Mouse (Mus musculus) adrenal gland, adult 8-10 months (tissue): Measurements from ENCODE around the gene Tmem108. TPM values are rescaled to one million over a fixed set of nuclear protein-coding genes. Genes with fewer than 3 reads are reported as not detected.
A peak's percentile ranks its signal among the peaks of the same experiment; 100 is the strongest.

Experiments used
- DNase-seq: peaks from one replicate; pipeline ENCODE4 v3.0.0; 2022
- total RNA-seq, 4 experiments: library from RNA; stranded (reverse); gene quantifications; 2 replicates each; pipeline ENCODE4 v1.2.4; 2022

Tmem108 gene
- 1 to 10 TPM; 3.8 to 6.5 (median 5.1) TPM for total RNA-seq

DNA sequence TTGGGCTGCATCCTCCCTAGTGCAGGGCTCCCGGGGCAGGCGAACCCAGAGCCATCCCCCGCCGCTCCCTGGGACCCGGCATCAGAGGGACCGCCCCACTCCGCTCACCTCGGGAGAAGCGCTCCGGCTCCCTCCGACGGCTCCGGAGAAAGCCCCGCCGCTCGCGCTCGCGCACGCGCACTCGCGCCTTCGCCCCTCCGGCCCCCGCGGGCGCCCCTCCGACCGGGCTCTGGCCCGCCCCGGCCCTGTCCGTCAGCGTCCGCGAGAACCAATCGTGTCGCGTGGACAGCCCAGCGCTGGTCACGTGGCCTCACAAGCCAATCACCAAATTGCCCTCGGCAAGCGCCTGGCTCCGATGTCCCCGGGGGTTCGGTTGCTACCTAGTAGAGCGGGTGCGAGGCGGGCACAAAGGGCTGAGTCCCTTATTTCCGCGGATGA, at the start of gene Tmem108:
TSS of gene Tmem108 (minus strand) at position 191 of the 438 bp plus-strand sequence.
- DNase-seq, result peak; percentile 88

DNA sequence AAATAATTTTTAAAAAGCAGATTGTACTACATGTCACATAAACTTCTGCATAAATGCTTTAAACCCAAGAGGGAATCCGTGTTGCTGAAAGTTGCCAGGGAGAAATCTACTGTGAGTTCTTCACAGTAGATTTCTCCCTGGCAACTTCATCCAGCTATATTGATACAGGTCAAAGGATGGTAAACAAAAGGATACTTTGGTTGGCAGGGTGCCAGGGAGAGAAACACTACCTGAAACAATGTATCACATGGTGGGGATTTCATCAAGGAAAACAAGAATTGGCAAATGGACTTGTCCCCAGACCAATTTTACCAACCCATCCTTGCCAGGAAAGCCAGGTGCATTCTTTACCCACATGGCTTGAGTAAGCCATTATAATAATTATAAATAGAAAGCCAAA, 27.4 kb upstream of the Tmem108 start:
- no peak for DNase-seq

DNA sequence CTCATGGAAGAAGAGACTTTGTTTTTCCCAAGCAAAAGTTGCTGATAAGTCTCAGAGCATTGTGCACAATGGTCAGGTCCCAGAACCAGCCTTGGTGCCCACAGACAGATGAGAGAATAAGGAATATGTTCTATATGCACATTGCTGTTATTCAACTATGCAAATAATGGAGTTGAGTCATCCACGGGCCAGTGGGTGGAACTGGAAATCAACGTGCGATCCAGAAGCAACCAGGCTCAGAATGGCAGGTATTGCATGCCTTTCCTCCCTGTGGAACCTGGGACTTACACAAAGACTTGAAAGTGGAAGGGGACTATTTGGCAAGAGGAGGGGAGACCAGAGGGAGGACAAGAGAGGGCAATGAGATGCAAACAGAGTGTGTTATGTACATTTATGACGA, 22.5 kb upstream of the Tmem108 start:
- DNase-seq, result no peak

DNA sequence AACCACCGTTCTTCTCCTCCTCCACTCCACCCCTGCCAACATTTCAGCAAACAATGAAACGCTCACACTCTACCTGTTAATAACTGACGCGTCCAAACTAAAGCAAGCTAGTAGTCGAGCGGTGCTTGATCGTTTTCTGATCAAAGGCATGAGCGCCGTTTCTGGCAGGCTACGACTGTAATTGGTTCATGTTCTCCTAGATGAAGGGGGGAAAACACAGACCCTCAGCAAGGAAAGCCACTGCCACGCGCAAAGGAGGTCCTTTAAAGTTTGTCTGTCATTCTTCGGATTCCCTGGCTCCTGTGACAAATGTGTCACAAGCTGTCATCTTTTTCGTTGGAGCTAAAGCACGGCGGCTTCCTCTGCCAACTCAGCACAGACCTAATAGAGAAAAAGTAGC, 21.6 kb upstream of the Tmem108 start:
- no peak for DNase-seq

DNA sequence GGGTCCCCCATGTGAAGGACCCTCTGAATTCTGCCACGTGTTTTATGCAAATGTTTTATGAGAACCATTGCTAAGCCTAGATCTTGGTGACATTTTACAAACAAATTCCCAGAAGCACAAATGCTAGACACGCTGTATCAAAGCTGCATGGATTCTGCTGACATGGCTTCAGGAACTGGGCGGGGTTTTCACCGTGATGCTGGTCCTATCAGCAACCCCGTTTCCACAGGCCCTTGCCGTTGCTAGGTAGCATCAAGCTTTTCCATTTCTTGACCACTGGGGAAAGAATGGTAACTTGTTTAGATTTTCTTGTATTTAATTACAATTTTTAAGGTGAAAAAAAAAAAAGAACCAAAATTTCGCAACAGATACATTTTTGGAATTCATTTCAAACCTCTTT, 20.7 kb upstream of the Tmem108 start:
- no peak for DNase-seq

DNA sequence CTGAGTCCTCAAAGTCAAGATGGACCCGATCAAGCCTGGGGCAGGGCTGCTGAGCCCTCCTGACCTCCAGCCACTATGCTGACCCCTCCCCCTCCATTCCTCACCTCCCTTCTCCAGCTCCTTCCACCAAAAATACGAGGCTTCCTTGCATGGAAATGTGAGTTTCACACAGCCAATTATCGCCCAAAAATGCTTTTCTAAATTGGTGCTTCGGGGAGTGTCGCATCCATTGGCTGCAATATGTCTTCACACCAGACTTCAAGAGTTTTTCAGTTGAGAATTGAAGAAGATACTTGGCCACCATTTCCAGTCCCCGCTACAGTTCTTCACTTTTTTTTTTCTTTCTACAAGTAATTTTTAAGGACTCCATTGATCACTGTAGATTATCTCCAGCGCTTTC, 19.8 kb upstream of the Tmem108 start:
- DNase-seq, result no peak

DNA sequence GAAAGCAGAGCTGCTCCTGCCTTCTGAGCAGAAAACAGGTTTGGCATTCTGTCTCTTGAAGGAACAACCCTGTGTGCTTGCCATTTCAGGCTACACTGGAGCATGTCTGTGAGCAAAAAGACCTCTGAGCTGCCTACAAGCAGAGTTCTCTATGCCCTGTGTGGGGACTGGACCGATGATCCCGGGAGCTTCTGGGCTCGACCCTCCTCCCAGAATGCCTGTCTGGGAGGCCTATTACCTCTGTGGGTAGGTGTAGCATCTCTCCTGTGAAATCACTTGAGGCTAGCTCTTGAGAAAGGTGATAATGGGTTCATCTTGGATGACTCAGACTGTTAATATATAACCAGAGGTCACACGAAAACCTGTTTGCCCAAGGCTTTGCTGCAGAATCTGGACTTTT, 19.0 kb upstream of the Tmem108 start:
- DNase-seq, result no peak

DNA sequence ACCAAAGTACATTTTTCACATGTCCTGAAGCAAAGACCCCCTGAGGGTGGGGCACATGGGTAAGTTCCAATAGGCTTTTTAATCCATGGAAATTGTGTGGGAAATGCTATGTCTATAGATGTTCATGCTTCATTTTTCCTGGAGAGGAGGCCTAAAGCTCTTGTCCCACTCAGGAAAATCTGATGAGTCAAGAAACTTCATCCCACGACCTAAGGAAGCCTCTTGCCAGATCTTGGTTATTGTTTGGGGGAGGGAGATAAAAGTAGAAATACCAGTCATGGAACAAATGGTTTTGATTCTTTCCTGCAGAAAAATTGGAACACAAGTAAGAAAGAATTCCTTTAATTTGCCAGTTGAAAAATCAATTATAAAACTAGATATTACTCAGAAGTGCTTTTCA, 16.5 kb upstream of the Tmem108 start:
- no peak for DNase-seq

DNA sequence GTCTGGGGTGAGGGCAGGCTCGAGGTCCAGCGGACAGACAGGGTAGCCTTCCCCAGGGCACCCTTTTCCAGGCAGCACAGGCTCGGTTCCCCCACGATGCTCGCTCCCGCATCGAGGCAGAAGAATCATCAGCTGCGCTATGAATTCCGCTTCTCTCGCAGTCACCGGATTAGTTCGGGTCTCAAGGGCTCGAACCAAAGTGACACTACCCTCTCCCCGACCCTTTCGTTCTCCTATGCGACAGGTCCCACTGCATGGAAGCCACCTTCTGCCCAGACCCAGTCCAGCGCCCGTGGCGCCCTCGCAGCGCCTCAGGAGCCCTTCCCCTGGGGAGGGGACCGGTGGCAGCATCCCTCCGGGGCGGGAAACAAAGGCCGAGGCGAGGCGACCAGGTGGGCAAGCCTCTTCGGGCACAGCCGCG, 476 bp downstream of the Tmem108 start:
- DNase-seq, result no peak

DNA sequence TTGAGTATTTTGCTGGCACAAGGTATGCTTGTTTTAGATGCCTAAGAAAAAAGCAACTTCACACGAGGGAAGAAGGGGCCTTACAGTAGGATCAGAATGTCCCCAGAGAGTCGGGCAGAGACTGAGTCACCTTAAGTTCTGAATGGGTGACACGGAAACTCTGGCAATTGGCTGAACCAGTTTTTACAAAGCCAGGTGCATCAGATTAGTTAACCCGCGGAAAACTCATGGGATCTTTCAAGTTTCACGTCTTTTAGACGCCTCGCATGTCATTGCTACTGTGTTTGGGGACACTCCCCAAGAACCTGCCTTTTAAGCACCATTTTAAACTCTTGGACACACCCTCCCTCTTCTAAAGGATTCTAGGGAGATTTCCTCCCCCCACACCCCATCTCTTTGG, 1.3 kb downstream of the Tmem108 start:
- DNase-seq, result no peak

DNA sequence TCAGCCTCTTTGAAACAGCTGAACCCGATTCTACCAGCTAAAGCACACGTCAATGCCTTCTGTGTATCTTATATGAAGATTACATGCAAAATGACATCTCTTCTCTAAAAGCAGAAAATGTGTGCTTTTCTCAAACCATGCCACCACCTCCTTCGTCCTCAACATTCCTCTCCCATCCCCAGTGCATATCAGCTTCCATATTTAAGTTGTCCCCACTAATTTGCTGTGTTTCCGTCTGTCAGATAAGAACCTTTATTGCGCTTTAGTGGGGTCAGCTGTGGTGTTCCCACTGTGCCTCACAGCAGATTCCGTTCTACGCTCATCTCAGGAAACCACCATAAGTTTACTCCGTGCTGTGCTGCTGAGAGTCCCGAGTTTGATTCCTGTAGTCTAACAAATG, 1.8 kb downstream of the Tmem108 start:
- no peak for DNase-seq

DNA sequence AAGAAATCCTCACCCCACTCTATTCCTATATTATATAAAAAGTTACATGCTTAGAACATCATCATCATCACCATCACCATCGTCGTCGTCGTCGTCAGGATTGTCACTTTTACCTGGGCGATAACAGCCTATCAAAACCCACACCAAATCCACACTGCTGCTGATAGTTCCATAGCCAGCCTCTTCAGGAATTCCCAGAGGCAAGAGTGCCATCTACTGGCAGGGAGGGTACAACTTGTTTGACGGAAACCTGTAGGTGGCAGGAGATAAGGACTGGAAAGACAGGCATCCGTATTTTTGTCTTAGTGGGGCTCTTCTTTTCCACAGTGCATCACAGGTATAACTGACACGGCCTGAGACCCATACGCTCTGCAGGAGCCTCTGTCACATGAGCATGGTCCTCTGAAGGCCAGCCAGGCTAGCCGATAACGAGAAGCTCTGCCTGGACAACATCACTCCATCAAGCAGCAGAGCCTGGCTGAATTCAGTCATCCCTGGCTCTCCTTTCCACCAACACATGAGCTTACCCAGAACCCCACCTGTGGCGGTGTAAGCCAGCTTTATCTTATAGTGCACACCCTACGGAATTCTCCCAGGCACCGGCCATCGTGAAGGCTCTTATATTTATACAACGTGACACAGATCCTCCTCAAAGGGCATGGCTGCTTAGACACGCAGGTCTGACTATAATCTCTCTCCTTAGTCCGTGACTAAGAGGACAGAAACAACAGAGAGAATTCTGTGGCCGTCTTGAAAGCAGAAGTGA, 2.5 kb downstream of the Tmem108 start:
- peak; percentile 69 for DNase-seq

DNA sequence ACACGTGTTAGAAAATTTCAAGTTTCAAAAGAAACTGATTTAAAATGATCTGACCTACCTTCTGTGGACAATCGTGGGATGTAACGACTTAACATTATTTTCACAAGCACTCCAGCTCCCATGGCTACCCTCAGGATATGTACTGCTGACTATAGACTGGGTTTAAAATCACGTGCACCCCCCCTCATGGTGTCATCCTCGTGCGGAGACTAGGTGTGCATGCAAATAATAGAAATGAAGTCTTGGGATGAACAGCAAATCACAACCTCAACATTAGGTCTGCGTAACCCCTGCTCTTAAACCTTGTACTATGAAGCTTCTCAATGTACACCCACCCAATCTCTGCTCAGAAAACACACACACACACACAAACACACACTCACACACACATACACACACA, 3.4 kb downstream of the Tmem108 start:
- DNase-seq, result no peak

DNA sequence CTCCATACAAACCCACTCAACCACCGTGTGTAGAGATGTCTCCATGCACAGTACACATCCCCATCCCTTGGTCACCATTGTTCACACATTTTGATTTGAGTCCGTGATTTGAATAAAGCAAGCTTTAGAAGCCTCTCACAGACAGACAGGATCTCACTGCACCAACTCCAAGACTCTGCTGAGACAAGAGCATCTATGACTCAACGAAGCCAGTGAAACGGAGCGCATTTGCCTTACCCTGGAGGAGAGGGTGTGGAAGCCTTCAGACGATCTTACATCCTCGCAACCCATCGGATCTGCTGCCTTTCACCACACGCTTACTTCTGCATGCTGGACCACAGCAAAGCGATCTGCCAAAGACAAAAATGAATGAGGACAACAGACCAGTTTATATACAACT, 9.0 kb downstream of the Tmem108 start:
- no peak for DNase-seq

DNA sequence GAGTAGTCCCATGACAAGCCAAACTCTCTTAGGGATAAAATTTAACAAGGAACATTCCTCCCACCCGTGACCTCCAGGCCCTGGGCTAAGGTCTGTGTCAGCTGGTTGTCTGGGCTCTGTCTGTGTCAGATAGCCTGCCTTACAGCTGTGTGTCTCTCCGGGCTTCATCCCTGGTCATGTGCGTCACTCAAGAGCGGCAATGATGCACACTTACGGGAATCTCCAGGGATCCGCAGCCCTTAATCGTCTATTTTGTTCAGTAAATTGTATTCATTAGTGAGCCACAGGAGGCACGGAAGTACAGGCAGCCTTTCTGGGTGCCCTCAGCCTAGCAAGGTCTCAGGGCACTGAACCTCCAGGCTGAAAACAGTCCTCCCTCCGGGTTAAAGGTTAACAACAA, 10.1 kb downstream of the Tmem108 start:
- no peak for DNase-seq

DNA sequence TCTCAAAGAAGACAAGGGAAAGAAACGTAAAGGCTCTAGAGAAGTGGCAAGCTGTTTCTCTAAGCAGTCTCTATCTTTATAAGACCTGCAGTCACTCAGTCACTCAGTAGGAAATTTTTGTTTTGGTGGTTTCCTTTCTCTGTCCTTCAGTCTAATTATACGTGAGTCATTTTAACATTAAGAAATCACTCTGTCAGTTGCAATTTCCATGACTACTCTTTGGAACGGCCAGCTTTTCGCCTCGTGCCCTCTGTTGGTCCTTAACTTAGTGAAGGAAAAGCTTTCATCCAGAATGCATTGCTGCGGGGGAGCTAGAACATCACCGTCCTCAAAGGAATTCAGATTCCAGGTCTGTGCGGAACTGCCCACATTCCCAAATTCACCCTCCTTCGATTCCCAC, 11.1 kb downstream of the Tmem108 start:
- no peak for DNase-seq

DNA sequence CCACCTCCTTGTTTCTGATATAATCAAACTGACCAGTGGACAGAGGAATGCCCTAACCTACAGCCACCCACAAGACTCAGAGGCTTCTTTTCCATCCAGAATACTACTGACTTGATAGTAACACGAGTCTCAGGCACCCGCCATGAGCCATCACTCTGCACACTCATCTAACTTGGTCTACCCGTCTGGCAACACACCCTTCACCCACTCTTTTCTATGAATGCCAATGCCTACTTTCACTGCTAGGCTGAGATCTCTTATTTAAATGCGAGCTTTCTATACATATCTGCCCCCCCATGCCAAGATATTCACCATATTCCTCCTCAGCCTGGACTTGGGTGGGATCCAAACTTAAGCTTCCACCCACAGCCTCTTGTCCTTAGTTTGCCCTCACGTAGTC, 15.0 kb downstream of the Tmem108 start:
- no peak for DNase-seq

DNA sequence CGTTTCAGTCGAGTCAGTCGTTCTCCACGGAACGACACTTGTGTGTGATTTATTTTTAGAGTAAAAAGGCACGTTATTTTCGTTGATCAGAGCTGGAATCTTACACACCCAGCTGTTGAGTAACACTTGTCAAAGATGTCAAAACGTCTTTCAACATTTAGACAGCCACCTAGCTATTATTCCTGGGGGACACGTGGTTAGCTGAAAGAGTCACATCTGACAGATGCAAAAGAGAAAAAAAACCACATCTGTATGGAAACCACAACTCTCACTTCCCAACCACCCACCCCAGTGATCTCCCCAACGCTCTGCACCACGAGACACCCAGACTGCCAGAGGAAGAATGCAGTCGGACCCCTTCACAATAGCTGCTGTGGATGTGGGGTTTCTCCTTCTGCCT, 21.5 kb downstream of the Tmem108 start:
- DNase-seq, result no peak

DNA sequence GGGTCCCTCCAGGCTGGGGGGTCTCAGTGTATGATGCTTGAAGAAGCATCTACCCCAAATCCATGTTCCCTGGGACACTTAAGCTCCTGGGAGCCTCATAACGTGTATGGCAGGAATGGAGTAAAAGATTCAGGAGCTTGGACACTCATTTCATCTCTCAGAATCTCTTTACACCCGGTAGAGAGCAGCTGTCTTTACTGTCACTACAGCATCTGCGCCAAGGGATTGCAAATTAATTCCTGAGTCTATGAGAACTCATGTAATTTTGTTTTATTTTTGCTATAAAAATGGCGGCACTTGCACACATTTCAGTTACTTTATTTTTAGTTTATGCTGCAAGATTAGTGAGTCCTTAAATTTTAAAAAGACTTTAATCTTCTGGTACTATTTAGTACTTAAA, 22.6 kb downstream of the Tmem108 start:
- no peak for DNase-seq

DNA sequence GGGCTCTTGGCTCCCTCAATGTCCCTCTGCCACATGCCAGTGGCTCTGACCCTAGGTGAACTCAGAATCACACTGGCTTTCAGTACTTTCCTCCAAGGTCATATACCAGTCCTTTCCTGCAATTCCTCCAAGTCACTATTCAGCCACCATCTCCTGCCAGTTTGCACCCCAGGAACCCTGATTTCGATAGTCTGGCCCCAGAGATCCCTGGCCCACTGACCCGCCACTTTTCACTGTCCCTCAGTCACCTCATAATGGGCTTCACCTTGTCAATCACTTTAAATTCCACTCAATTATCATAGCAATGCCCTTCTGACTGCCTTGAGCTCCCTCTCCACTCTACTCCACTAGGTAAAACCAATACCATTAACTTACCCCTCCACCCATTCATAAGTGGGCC, 31.9 kb downstream of the Tmem108 start:
- no peak for DNase-seq

DNA sequence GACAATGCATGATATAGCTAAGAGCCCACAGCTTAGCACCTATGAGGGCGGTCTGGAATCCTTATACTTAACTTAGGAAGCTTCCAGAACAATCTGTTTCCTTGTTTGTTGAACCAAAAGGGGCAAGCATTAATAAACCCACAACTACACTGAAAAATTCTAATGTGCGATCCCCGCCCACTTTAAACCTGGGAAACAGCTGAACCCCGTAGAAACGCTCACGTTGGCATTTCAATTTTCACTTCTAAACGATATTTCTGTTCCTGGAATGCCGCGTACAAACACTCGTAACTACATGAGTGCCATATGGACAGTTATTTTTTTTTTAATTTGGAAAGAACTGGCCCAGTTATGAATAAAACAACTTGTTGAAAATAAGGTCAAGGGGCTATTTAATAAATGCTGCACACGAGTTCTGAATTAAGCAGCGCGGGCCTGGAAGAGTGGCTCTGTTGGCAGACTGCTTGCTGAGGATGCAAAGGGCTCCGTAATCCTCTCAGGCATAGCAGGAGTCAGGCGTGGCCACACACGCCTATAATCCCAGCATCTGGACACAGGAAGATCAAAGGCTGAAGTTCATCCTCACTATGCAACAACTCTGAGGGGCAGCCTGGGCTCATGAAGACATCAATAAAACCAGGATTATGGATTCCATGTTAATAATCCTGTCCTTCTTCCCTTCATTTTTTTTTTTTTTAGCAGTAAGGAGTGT, 34.7 kb downstream of the Tmem108 start:
- DNase-seq, result no peak

DNA sequence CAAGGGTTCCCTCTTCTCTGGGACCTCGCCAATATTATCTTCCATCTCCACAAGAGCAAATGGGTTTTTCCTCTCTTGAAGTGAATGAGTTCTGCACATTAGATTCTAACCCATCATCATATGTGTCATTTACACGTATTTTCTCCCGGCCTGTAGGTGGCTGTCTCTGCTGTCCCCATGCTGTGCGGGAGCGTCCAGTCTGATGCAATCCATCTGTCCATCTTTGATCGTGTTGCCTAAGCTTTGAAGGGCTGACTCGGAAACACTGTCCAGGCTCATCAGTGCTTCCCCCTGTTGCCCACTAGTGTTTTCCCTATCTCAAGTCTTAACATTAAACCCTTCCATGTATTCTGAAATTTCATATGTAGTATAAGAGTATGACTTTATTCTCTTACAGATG, 36.1 kb downstream of the Tmem108 start:
- DNase-seq, result no peak

DNA sequence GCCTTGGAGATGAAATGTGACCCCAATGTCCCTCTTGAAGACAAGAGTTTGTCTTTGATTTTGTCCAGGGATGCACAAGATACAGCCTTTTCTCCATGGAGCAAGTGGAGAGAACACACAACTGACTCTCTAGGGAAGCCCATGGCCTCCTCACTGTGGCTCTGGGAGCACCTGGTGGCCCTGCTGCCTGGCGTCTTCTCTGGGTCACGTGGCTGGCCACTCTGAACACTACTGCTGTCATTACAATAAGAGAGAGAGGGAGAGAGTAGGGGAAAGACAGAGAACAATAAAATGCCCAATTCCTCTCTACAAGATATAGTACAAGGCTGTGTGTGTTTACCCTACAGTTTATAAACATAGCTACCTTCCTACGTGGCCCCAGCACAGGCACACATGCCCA, 40.2 kb downstream of the Tmem108 start:
- no peak for DNase-seq

DNA sequence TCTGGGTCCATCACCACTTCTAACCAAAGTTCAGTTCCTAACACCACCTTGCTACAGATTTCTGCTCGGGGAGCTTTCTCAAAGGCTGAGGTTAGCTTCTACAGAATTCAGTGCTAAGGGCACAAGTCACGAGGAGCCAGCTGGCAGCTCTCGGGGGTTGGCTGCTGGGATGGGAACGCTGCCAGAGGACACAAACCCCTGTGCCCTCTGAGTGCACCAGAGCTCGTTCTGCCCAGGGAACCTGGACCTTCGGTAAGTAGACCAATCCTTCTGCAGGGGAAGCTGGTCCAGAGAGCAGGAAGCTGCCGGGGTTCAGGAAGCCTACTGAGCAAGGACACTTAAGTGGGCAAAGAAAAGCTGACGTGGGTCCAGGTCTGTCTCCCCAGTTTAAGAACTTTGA, 40.6 kb downstream of the Tmem108 start:
- no peak for DNase-seq
